Mouse (Mus musculus): Measurements from ENCODE around the gene Ppp2r5e. TPM values are rescaled to one million over a fixed set of nuclear protein-coding genes. Genes with fewer than 3 reads are reported as not detected.

Gene Ppp2r5e
- 19.6 and 19.8 TPM in 2 replicates for polyA plus RNA-seq (2015; fragmentation: Nextera tagmentation; extraction: Ambion mirVana)

DNA sequence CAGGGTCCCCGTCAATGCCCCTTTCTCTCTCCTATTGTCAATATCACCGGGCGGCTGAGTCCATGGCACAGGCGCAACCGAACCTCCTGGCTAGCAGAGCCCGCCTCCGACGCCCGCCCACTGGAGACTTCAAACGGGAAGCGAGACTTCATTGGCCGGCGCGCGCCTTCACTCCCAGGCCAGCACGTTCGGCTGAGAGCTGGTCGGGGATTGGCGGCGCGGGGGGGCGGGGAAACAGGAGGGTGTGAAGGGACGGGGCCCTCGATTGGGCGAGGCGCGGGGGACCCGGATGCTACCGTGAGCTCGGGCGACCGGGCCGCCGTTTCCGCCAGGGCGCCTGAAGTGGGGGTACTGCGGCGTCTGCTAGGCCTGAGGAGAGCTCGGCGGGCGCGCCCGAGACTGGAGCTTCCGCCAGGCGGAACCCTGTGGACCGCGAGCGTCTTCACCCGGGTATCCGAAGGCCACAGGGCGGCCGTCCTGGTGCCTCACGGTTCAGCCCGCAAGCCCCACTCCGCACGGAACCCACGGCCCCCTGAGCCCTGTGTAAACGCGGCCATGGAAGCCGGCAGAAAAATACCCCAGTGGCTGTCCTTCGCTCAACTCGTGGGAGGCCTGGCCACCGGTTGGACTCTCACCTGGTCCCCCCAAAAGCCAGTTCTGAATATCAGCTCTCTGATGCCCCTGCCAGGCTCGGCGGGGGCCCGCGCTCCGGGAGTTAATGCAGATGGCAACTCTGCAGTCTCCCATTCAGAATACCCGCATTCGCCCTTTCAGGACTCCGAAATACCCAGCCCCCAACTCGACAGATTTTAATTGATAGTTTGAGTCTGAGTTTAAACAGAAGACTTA lies at the start of gene Ppp2r5e:
Gene Ppp2r5e (minus strand): TSS at position 92 of the 849 bp plus-strand sequence.
- H3K9me3 ChIP-seq: no peaks in the 10 kb centered on the region
- H3K36me3 ChIP-seq: peaks cover 16% of the 10 kb centered on the region
- H3K4me1 ChIP-seq (replicated peaks): peaks cover 24% of the 10 kb centered on the region
- under 1% methylated on average over 65 of the region's 72 CpGs for WGBS
- H3K4me2 ChIP-seq: peak within 1 kb of the TSS; percentile 86
- ATAC-seq (ENCODE audit: low read depth): peak; percentile 99
- no peaks in the 10 kb centered on the region for H3K27me3 ChIP-seq
- H3K4me3 ChIP-seq: peak within 1 kb of the TSS; percentile 100
- peak within 1 kb of the TSS; percentile 98 for H3K9ac ChIP-seq
- H3K27ac ChIP-seq (replicated peaks): peak within 1 kb of the TSS; percentile 98

DNA sequence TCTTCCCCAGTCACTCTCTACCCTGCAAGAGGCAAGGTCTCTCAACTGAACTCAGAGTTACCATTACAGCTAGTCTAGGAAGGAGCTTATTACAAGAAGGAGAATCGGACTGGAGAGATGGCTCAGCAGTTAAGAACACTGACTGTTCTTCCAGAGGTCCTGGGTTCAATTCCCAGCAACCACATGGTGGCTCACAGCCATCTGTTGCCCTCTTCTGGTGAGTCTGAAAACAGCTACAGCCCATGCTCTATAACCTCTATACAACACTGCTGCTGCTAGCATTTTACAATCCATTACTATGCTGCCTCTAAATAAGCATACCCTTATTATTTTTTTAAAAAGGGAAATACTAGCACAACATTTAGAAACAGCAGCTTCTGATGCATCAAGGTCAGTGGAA lies 49.7 kb upstream of the Ppp2r5e start:
- no peak for ATAC-seq (ENCODE audit: low read depth)
- Histone ChIP-seq H3K27ac (replicated peaks) (no peak overlapping the region), H3K4me3 (no peak overlapping the region), H3K4me2 (no peak overlapping the region), H3K9ac (no peak overlapping the region), H3K9me3 (no peaks in the 10 kb centered on the region), H3K27me3 (no peaks in the 10 kb centered on the region), H3K4me1 (replicated peaks) (0 out of 2 replicates have a peak, but pooled peaks cover 6% of the 10 kb centered on the region), H3K36me3 (no peaks in the 10 kb centered on the region)
- 91% methylated on average over 1 of the region's 1 CpGs for WGBS

DNA sequence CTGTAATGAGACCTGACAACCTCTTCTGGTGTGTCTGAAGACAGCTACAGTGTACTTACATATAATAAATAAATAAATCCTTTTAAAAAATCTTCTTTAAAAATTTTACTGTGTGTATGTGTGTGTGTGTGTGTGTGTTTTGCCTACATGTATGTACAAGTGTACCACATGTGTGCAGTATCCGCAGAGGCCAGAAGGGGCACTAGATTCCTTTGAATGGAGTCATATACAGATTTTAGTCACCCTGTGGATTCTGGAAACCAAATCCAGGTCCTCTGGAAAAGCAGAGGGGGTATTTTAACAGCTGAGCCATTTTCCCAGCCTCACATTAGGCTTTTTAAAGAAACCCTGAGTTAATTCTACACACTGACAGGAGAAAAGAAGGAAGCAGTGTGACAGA lies 45.7 kb upstream of the Ppp2r5e start:
- Histone ChIP-seq H3K9me3 (no peaks in the 10 kb centered on the region), H3K4me2 (no peak overlapping the region), H3K27me3 (no peaks in the 10 kb centered on the region), H3K9ac (no peak overlapping the region), H3K27ac (replicated peaks) (no peak overlapping the region), H3K4me1 (replicated peaks) (no peaks in the 10 kb centered on the region), H3K36me3 (no peaks in the 10 kb centered on the region), H3K4me3 (no peak overlapping the region)
- ATAC-seq (ENCODE audit: low read depth): no peak
- WGBS: 94% methylated on average over 1 of the region's 1 CpGs

DNA sequence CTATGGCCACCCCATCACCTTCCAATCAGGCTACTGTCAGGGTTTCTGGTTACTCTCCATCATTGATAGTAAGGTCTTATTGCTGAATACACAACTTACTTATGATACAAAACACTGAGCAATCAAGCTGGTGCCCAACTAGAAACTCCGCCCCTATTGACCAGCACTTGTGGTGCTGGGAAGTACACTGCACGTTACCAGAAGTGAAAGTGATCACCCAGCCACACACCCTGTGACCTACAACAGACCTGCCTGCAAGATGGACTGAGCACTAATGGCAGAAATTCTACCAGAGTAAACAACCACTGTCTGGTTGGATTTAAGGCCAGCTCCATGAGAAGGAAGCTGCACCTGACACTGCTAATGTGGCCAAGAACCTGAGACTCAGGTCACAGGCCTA lies 42.3 kb upstream of the Ppp2r5e start:
- ATAC-seq (ENCODE audit: low read depth): no peak
- no peak overlapping the region for H3K9ac ChIP-seq
- WGBS: 87% methylated on average over 2 of the region's 2 CpGs
- no peak overlapping the region for H3K4me2 ChIP-seq
- H3K4me3 ChIP-seq: no peak overlapping the region
- no peaks in the 10 kb centered on the region for H3K27me3 ChIP-seq
- no peak overlapping the region for H3K27ac ChIP-seq (replicated peaks)
- H3K4me1 ChIP-seq (replicated peaks): no peaks in the 10 kb centered on the region
- H3K9me3 ChIP-seq: no peaks in the 10 kb centered on the region
- H3K36me3 ChIP-seq: no peaks in the 10 kb centered on the region

DNA sequence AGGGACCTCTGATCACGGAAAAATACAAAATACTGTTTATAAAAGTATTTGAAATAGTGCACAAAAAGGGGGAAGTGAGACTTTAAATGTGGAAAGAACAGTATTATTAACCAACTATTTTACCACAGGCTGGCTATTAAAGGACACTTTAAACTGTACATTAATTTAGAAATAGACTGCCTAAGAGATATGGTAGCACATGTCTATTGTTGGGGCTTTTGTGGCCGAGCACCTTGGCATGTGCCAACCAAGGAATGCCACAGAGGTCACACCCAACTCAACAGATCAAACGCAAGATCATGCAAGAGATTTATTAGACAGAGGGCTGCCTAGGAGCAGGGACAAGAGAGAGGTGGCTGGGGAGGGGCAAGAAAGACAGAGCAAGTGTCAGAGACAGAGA lies 41.1 kb upstream of the Ppp2r5e start:
- no peak overlapping the region for H3K27ac ChIP-seq (replicated peaks)
- no peak overlapping the region for H3K9ac ChIP-seq
- H3K9me3 ChIP-seq: no peaks in the 10 kb centered on the region
- H3K27me3 ChIP-seq: no peaks in the 10 kb centered on the region
- H3K4me2 ChIP-seq: no peak overlapping the region
- WGBS: 95% methylated on average over 3 of the region's 3 CpGs
- no peak overlapping the region for H3K4me3 ChIP-seq
- no peak for ATAC-seq (ENCODE audit: low read depth)
- H3K4me1 ChIP-seq (replicated peaks): no peaks in the 10 kb centered on the region
- H3K36me3 ChIP-seq: peaks cover 6% of the 10 kb centered on the region; the same call in 1 of the 2 replicates

DNA sequence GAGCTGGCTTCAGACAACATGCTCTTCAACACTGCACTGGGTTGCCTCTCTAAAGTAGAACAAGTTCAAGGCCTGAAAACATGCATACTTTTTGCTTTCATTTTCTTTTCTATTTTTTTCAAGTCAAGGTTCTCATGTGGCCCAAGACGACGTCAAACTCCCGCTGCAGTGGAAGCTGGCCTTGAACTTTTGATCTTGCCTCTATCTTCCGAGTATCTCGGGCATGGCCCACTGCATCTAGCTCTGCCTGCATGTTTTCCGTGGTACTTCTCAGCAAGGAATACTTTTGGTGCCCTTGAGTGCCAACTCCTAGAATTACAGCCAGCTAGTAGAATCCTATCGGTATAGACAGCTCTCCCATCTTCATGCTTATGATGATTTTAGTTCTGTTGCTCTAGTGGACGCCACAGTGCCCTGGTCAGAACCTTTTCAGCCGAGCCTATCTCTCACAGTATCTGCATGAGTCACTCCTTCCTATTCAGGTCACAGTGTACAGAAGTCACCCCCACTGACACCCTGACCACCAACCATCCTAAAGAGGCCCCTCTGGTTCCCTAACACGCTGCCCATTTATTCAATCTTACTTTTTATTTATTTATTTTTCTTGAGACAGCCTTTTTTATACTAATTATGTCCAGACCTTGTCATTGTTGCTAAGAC lies 39.9 kb upstream of the Ppp2r5e start:
- Histone ChIP-seq H3K4me2 (no peak overlapping the region), H3K27me3 (no peaks in the 10 kb centered on the region), H3K36me3 (peaks cover 11% of the 10 kb centered on the region; the same call in 1 of the 2 replicates), H3K9me3 (no peaks in the 10 kb centered on the region), H3K9ac (no peak overlapping the region), H3K4me1 (replicated peaks) (no peaks in the 10 kb centered on the region), H3K27ac (replicated peaks) (no peak overlapping the region), H3K4me3 (no peak overlapping the region)
- ATAC-seq (ENCODE audit: low read depth): no peak
- 91% methylated on average over 10 of the region's 10 CpGs for WGBS

DNA sequence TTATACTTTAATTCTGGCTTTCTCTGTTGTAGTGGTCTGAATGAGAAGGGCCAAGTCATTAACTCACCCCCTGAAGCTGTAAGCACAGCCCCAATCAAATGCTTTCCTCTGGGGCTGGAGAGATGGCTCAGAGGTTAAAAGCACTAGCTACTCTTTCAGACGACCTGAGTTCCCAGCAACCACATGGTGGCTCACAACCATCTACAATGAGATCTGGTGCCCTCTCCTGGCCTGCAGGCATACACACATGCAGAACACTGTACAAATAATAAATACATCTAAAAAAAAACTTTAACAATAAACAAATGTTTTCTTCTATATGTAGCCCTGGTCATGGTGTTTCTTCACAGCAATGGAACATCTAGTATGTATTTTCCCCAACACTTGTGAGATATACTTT lies 33.6 kb upstream of the Ppp2r5e start:
- no peaks in the 10 kb centered on the region for H3K9me3 ChIP-seq
- no peak overlapping the region for H3K27ac ChIP-seq (replicated peaks)
- 58% methylated on average over 1 of the region's 1 CpGs for WGBS
- no peak overlapping the region for H3K4me2 ChIP-seq
- H3K27me3 ChIP-seq: no peaks in the 10 kb centered on the region
- H3K4me3 ChIP-seq: no peak overlapping the region
- peaks cover 11% of the 10 kb centered on the region; the same call in 1 of the 2 replicates for H3K36me3 ChIP-seq
- ATAC-seq (ENCODE audit: low read depth): no peak
- no peak overlapping the region for H3K9ac ChIP-seq
- no peaks in the 10 kb centered on the region for H3K4me1 ChIP-seq (replicated peaks)

DNA sequence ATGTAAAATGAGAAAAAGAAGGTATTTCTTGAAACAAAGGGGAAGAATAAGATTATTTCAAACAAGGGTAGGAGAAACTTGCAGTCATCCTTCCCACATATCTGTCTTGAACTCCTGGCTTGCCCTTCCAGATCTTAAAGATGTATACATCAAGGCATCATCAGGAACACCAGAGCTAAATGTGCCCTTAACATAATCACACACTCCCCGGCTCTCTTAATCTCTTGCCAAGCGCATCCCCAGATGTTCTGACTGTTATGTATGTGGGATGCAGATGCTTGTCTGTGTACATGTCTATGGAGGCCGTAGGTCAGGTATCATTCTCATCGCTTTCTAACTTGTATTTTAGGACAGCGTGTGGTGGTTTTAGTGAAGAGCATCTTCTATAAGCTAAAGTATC lies 27.2 kb upstream of the Ppp2r5e start:
- Histone ChIP-seq H3K27ac (replicated peaks) (no peak overlapping the region), H3K4me2 (no peak overlapping the region), H3K4me3 (no peak overlapping the region), H3K27me3 (no peaks in the 10 kb centered on the region), H3K36me3 (no peaks in the 10 kb centered on the region), H3K9ac (no peak overlapping the region), H3K4me1 (replicated peaks) (no peaks in the 10 kb centered on the region), H3K9me3 (no peaks in the 10 kb centered on the region)
- no peak for ATAC-seq (ENCODE audit: low read depth)
- 95% methylated on average over 5 of the region's 5 CpGs for WGBS

DNA sequence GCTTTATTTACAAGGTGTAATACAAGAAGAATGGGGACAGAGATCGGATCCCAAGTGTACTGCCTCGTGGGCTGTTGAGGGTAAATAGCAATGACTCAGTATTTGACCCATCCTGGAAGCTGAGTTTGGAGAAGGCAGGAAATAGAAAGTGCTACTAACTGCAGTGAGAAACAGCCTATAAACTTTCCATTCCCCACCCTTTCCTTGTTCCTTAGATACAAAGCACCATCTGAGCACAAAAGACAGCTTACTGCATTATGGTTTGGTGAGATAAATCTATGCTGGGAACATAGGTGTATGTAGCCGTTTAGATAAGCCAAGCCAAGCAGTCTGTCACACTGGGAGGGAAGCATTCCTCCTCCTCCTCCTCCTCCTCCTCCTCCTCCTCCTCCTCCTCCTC lies 26.8 kb upstream of the Ppp2r5e start:
- Histone ChIP-seq H3K9ac (no peak overlapping the region), H3K9me3 (no peaks in the 10 kb centered on the region), H3K4me1 (replicated peaks) (no peaks in the 10 kb centered on the region), H3K4me3 (no peak overlapping the region), H3K4me2 (no peak overlapping the region), H3K27ac (replicated peaks) (no peak overlapping the region), H3K27me3 (no peaks in the 10 kb centered on the region), H3K36me3 (no peaks in the 10 kb centered on the region)
- no peak for ATAC-seq (ENCODE audit: low read depth)
- 72% methylated on average over 3 of the region's 3 CpGs for WGBS

DNA sequence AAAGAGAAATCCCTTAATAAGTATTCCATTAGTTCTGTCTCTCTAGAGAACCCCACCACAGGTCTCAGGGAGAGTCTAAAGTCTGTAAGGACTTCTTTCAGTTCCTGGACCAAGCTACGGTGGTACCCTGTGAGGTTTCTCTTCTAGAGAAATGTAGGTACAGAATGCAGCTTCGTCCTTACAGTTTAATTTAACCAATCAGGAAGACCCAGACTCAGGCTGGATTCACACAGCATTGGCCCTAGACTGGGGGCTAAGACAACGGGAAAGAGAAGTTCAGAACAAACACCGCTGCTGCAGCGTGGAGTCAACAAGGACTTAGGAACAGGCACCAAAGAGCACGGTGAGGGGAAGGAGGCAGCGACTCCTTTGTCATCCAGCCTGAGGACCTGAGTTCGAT lies 20.8 kb upstream of the Ppp2r5e start:
- WGBS: 61% methylated on average over 8 of the region's 8 CpGs
- no peak overlapping the region for H3K27ac ChIP-seq (replicated peaks)
- H3K4me2 ChIP-seq: no peak overlapping the region
- no peak overlapping the region for H3K9ac ChIP-seq
- no peak overlapping the region for H3K4me3 ChIP-seq
- H3K4me1 ChIP-seq (replicated peaks): 0 out of 2 replicates have a peak, but pooled peaks cover 5% of the 10 kb centered on the region
- no peaks in the 10 kb centered on the region for H3K9me3 ChIP-seq
- peaks cover 3% of the 10 kb centered on the region; the same call in 1 of the 2 replicates for H3K27me3 ChIP-seq
- ATAC-seq (ENCODE audit: low read depth): no peak
- H3K36me3 ChIP-seq: no peaks in the 10 kb centered on the region

DNA sequence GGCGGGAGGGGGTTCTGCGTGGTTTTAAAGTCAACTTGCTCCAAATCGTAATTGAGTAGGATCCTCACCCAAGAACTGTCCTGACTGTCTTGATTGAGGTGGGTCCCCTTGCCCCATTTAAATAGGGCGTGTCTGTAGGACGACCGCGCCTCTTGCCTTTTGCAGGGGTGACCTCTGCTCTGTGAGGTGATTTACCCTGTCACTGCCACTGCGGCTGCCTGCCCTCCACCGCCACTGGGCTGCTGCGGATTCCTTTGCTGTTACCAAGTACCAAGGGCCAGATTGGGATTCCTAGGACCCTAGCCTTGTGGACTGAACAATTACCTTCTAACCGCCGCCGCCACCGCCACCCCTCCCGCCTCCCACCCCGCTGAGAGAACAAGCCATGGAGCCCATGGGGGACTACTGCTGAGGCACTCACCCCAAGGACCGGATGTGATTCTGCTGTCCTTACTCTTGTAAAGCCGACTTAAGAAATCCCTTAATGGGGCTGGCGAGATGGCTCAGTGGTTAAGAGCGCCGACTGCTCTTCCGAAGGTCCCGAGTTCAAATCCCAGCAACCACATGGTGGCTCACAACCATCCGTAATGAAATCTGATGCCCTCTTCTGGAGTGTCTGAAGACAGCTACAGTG lies 20.2 kb upstream of the Ppp2r5e start:
- H3K27ac ChIP-seq (replicated peaks): no peak overlapping the region
- peak overlapping the region; percentile 18 for H3K4me3 ChIP-seq
- ATAC-seq (ENCODE audit: low read depth): no peak
- H3K9ac ChIP-seq: no peak overlapping the region
- H3K4me2 ChIP-seq: peak overlapping the region; percentile 45
- 7% methylated on average over 24 of the region's 24 CpGs for WGBS
- peaks cover 3% of the 10 kb centered on the region; the same call in 1 of the 2 replicates for H3K27me3 ChIP-seq
- H3K4me1 ChIP-seq (replicated peaks): 0 out of 2 replicates have a peak, but pooled peaks cover 5% of the 10 kb centered on the region
- H3K9me3 ChIP-seq: no peaks in the 10 kb centered on the region
- H3K36me3 ChIP-seq: no peaks in the 10 kb centered on the region

DNA sequence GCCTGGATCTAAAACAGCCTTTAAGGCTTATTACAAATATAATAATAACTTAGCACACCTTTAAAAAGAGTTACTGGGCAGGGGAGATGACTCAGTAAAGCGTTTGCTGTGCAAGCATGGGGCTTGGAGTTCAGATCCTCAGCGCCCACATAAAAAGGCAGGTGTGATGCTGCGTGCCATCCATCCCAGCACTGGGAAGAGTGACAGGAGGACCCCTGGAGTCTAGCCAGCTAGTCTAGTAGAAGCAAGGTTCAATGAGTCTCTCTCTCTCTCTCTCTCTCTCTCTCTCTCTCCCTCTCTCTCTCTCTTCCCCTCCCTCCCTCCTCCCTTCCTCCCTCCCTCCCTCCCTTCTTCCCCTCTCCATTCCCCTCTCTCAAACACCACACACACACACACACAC lies 19.5 kb upstream of the Ppp2r5e start:
- Histone ChIP-seq H3K9ac (no peak overlapping the region), H3K4me1 (replicated peaks) (0 out of 2 replicates have a peak, but pooled peaks cover 5% of the 10 kb centered on the region)
- ATAC-seq (ENCODE audit: low read depth): no peak

More for the DNA sequence above, 19.5 kb upstream of the Ppp2r5e start:
- WGBS: 51% methylated on average over 3 of the region's 3 CpGs
- H3K9me3 ChIP-seq: no peaks in the 10 kb centered on the region
- no peaks in the 10 kb centered on the region for H3K36me3 ChIP-seq
- H3K27me3 ChIP-seq: peaks cover 3% of the 10 kb centered on the region; the same call in 1 of the 2 replicates
- H3K27ac ChIP-seq (replicated peaks): no peak overlapping the region
- H3K4me3 ChIP-seq: no peak overlapping the region
- H3K4me2 ChIP-seq: no peak overlapping the region
